Mouse (Mus musculus): Measurements from ENCODE around the gene Saa2. TPM values are rescaled to one million over a fixed set of nuclear protein-coding genes. Genes with fewer than 3 reads are reported as not detected.

The Saa2 gene
- not detected for polyA plus RNA-seq (2014; fragmentation: Illumina TruSeq; extraction: RNeasy Lipid Tissue Mini Kit (QIAGEN cat#74804); ENCODE audit: low read depth, low replicate concordance)

GRCm38 (mm10) chr7:46751490-46751889, at the start of gene Saa2:
Gene Saa2 (plus strand): TSS chr7:46751790.

GRCm38 (mm10) chr7:46710390-46710844, 41.2 kb upstream of the Saa2 start, which contains the start of gene Saal1:
Gene Saal1 (minus strand): TSS chr7:46710680.

GRCm38 (mm10) chr7:46715600-46715999, 36.0 kb upstream of the Saa2 start, which contains the start of gene Saa3:
Gene Saa3 (minus strand): TSS chr7:46715700.

GRCm38 (mm10) chr7:46732458-46732857, 19.1 kb upstream of the Saa2 start, which contains the start of gene Saa4:
Gene Saa4 (minus strand): TSS chr7:46732603.

GRCm38 (mm10) chr7:46742880-46743279, 8.7 kb upstream of the Saa2 start, which contains the start of gene Saa1:
Gene Saa1 (minus strand): TSS chr7:46742980.

GRCm38 (mm10) chr7:46795287-46796205, 44.0 kb downstream of the Saa2 start, which contains the start of the genes Hps5 and Gtf2h1:
Gene Hps5 (minus strand): TSS chr7:46796064.
Gene Gtf2h1 (plus strand): TSS chr7:46796103.

Other genes with a start within 250 kb of the Saa2 start
- gene Sergef, start 112.0 kb upstream of the Saa2 start, polyA plus RNA-seq (2014; fragmentation: Illumina TruSeq; extraction: RNeasy Lipid Tissue Mini Kit (QIAGEN cat#74804); ENCODE audit: low read depth, low replicate concordance), result 0.38 TPM
- 0.18 TPM for gene Tph1, start 79.3 kb upstream of the Saa2 start, polyA plus RNA-seq (2014; fragmentation: Illumina TruSeq; extraction: RNeasy Lipid Tissue Mini Kit (QIAGEN cat#74804); ENCODE audit: low read depth, low replicate concordance)
- gene Saal1, start 41.1 kb upstream of the Saa2 start, polyA plus RNA-seq (2014; fragmentation: Illumina TruSeq; extraction: RNeasy Lipid Tissue Mini Kit (QIAGEN cat#74804); ENCODE audit: low read depth, low replicate concordance), result 7.2 TPM
- gene Saa3, start 36.1 kb upstream of the Saa2 start, polyA plus RNA-seq (2014; fragmentation: Illumina TruSeq; extraction: RNeasy Lipid Tissue Mini Kit (QIAGEN cat#74804); ENCODE audit: low read depth, low replicate concordance), result not detected
- 0.25 TPM for gene Saa4, start 19.2 kb upstream of the Saa2 start, polyA plus RNA-seq (2014; fragmentation: Illumina TruSeq; extraction: RNeasy Lipid Tissue Mini Kit (QIAGEN cat#74804); ENCODE audit: low read depth, low replicate concordance)
- gene Saa1, start 8.8 kb upstream of the Saa2 start, polyA plus RNA-seq (2014; fragmentation: Illumina TruSeq; extraction: RNeasy Lipid Tissue Mini Kit (QIAGEN cat#74804); ENCODE audit: low read depth, low replicate concordance), result 1.3 TPM
- gene Hps5, start 44.3 kb downstream of the Saa2 start, polyA plus RNA-seq (2014; fragmentation: Illumina TruSeq; extraction: RNeasy Lipid Tissue Mini Kit (QIAGEN cat#74804); ENCODE audit: low read depth, low replicate concordance), result 23.2 TPM
- 238 TPM for gene Gtf2h1, start 44.3 kb downstream of the Saa2 start, polyA plus RNA-seq (2014; fragmentation: Illumina TruSeq; extraction: RNeasy Lipid Tissue Mini Kit (QIAGEN cat#74804); ENCODE audit: low read depth, low replicate concordance)
- 370 TPM for gene Ldha, start 89.7 kb downstream of the Saa2 start, polyA plus RNA-seq (2014; fragmentation: Illumina TruSeq; extraction: RNeasy Lipid Tissue Mini Kit (QIAGEN cat#74804); ENCODE audit: low read depth, low replicate concordance)
- 3,731 TPM for gene Ldhc, start 109.4 kb downstream of the Saa2 start, polyA plus RNA-seq (2014; fragmentation: Illumina TruSeq; extraction: RNeasy Lipid Tissue Mini Kit (QIAGEN cat#74804); ENCODE audit: low read depth, low replicate concordance)
- gene Tsg101, start 168.2 kb downstream of the Saa2 start, polyA plus RNA-seq (2014; fragmentation: Illumina TruSeq; extraction: RNeasy Lipid Tissue Mini Kit (QIAGEN cat#74804); ENCODE audit: low read depth, low replicate concordance), result 180 TPM
- 15.7 TPM for gene Uevld, start 206.7 kb downstream of the Saa2 start, polyA plus RNA-seq (2014; fragmentation: Illumina TruSeq; extraction: RNeasy Lipid Tissue Mini Kit (QIAGEN cat#74804); ENCODE audit: low read depth, low replicate concordance)
- gene Gm9999, start 231.8 kb downstream of the Saa2 start, polyA plus RNA-seq (2014; fragmentation: Illumina TruSeq; extraction: RNeasy Lipid Tissue Mini Kit (QIAGEN cat#74804); ENCODE audit: low read depth, low replicate concordance), result 361 TPM